Mouse (Mus musculus) urinary bladder, postnatal 14 days (tissue): ENCODE results near the gene Rimbp2.

Experiments
- DNase-seq: peaks from one replicate; pipeline ENCODE4 v3.0.0; 2021; ENCODE audit warnings: low spot score

Rimbp2 gene

DNA sequence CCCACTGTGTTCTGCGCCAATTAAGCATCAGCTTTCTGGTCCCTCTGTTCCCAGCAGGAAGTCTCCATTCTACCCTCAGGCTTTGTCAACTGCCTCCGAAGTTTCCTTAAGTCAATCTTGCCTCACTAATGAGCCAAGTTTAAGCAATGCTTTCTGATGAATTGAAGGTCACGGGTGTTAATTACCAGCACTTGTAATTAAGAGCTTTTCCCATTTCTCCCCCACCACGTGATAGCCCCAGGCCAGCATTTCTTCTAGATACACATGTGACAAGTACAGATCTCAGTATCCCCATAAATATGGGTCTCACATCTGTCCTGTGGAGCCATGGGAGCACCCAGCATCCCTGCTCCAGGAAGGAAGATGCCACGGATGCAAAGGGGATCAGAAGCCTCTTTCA, 20.5 kb downstream of the Rimbp2 start:
- no peak for DNase-seq

DNA sequence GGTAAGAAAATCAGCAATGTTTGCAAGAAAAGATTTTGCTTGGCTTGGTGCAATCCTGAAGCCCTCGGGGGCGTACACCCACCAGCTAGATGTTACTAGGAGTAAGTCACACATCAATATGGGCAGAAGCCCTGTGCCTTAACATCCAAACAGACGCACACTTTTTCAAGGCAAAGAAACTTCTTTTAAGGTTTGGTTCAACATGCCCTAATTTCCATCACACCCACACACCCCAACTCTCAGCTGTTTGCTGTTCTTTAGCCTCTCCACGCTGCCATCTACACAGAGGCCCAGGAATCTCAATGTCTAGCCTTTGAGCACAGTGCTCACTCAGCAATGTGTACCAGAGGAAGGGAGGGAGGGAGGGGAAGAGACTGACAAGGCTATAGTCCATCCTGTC, 28.2 kb downstream of the Rimbp2 start:
- DNase-seq = no peak

- DNase-seq = no peak
These were observed 33.2 kb downstream of the Rimbp2 start for GRCm38 (mm10) chr5:128920112-128920511.

DNA sequence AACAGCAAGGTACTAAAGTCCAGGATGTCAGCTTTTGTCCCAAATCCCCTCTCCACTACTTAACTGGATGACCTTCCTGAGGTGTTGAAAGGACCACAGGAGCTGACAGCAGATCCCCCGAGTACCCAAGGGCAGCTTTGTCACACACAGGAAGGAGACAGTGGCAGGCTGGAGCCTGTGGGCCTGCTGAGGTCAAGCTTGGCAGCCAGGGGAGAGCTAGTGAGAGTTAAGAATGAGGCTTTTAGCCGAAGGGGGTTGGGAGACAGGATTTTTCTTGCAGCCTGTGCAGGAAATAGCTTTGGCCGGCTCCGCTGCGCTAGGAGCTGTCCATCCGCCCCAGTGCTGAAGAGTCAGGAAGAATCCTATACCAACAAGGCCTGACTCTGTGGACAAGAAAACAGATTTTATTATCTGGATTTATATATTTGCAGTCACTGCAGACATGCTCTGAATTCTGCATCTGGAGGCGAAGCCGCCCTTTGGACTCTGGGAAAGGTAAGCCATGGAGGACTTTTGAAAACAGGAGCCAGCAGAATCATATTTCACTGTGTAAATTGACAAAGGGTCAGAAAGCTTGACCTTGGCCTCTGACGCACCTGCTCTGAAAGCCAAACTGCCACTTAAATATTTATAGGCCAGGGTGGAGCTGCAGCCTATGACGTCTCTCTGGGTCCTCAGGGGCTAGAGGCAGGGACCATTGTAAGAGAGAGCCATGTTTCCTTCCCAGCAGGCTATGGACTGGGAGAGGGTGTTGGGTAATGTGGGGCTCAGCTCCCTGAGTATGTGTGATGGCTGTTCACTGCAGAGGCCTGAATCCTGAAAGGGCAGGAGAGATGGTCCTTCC, 35.9 kb downstream of the Rimbp2 start:
- DNase-seq = peak; percentile 71

DNA sequence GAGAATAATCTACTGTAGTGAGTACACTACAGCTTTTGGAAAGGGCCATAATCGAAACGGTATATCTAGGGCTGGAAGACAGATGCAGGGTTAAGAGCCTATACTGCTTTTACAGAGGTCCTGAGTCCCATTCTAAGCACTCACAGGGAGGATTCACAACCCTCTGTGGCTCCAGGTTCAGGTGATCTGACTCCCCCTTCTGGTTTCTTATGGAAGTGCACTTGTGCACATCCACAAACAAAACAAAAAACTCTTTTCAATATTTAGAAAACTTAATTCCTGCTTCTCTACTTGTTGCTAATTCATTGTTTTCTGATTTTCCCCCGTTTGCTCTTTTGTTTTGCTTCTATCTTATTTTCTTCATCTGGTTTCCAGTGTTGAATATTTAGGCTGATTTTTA, 39.5 kb downstream of the Rimbp2 start:
- no peak for DNase-seq

GRCm38 (mm10) chr5:128912374-128912773, 40.9 kb downstream of the Rimbp2 start:
- DNase-seq = no peak

GRCm38 (mm10) chr5:128911593-128911992, 41.7 kb downstream of the Rimbp2 start:
- no peak for DNase-seq

GRCm38 (mm10) chr5:128904113-128904512, 49.2 kb downstream of the Rimbp2 start:
- DNase-seq = no peak

DNA sequence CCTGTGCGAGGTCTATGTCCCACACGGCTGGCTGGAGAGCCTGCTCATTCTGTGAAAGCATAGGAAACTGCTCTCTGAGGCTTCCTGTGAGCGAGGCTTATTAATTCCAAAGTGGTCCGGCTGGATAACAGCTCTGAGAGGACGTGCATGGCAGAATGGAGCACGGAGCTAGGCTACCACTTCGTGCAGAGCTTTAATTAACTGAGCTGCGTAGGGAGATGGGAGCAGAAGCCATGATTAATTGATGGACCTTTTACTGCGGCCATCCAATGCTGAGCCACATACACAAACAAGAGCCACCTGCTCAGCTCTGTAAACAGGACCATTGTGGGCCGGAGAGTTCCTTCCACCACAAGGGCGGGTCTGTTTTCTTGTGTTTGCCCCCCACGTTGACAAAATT, 50.2 kb downstream of the Rimbp2 start:
- DNase-seq = no peak

GRCm38 (mm10) chr5:128899971-128900370, 53.3 kb downstream of the Rimbp2 start:
- no peak for DNase-seq

- DNase-seq = no peak
These were observed 58.4 kb downstream of the Rimbp2 start for GRCm38 (mm10) chr5:128894921-128895320.

- no peak for DNase-seq
These were observed 65.7 kb downstream of the Rimbp2 start for GRCm38 (mm10) chr5:128887546-128887945.

DNA sequence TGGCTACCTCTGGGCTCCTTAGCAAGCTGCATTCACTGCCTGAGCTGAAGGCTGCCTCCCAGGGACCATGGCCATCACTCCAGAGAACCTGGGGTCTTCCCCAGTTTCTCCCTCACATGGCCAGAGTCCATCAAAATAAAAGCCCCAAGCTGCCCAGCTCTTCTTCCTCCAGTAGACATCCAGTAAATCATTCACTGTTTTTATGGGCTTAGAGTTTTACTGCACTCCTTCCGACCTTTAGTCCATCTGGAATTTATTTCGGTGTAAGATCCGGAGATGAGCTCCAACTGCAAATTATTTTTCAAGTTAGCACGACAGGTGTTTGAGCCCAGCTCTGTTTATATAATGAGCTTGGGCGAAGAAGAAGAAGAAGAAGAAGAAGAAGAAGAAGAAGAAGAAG, 69.0 kb downstream of the Rimbp2 start:
- DNase-seq = no peak

DNA sequence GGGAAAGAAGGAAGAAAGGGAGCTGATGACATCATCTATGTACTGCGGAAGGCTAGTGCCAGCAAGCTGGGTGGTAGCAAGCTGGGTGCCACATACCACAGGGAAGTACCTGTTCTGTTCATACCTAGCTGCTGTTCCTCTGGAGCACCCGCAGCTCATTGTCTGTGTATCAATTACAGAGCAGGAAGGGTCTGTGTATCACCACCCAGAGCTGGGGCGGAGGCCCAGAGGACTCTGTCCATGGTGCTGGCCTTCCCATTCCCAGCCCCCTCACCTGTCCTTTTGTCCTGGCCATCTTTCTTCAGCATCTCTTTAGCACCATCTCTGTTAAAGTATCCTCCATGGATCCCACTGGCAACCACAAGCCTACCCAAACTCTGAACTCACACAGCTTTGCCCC, 74.2 kb downstream of the Rimbp2 start:
- no peak for DNase-seq

DNA sequence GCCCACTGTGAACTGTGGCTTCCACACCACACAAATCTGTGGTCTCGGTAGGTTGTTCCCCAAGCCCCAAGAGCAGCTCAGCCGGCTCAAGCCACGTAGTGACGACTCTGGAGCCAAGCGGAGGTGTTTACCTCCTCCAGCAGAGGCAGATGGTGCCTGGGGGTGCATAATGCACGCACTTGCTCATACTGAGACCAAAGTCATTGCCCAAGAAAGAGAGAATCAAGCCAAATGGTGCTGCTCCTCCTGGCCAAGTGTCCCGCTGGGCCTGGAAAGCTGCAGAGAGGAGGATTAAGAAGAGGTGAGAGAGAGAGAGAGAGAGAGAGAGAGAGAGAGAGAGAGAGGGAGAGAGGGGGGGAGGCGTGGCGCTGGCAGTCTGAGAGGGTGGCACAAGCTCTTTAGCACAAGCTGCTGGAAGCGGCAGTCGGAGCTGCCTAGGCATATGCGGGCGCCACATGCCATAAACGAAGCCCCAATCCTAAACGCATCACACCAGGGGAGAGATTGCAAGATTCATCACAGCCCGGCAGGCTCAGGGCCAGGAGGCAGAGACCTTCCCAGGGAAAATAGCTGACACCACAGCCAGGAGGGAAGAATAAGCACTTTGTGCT, 75.8 kb downstream of the Rimbp2 start:
- no peak for DNase-seq

DNA sequence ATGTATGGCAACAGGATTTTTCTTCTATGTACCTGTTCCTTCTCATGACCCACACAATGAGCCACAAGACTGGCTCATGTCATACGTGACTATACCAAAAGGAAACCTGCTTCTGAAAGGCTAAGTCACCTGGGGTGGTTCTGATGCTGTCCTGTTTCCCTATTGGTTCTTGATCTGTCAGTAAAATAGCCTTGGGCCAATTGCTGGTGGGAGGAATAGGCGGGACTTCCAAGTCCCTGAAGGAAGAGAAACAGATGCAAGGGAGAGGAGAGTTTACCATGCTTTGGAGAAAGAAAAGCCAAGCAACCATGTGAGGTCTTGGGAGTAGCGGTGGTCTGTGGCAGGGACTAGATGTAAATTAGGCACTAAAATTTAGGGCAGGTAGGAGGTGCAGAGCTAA, 81.6 kb downstream of the Rimbp2 start:
- DNase-seq = no peak

DNA sequence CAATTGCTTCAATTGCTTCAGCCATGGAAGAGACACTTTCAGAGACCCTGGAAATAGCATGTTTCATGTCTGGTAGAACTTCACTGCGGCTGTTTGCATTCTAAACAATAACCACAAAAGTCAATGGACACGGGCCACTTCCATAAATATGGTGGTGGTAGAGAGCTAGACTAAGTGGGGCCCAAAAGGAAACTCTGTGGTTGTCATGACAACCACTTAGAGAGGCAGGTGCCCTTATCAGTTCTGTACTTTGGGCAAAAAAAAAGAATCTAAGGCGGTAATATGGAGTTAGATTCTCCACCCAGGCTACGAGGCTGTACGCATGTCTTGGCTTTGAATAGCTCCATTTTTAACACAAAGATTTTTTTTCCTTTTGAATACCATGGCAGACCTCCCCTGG, 86.5 kb downstream of the Rimbp2 start:
- DNase-seq = no peak

DNA sequence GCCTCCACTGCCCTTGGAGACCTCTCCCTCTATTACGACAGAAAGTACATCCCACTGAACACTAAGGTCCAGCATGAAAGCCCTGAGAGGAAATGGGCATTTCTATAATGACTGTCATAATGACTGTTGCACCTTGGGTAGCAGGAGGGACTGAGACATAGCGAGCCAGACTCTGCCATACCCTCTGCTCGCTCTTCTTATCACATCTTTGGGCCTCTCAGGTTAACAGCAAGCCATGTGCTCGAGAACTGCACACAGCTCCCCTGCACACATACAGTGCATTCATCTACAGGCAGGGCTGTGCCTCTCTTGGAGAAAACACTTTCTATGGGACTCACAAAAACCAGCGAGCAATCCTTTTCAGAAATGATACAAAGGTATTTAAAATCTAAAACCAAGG, 87.0 kb downstream of the Rimbp2 start:
- DNase-seq = no peak

DNA sequence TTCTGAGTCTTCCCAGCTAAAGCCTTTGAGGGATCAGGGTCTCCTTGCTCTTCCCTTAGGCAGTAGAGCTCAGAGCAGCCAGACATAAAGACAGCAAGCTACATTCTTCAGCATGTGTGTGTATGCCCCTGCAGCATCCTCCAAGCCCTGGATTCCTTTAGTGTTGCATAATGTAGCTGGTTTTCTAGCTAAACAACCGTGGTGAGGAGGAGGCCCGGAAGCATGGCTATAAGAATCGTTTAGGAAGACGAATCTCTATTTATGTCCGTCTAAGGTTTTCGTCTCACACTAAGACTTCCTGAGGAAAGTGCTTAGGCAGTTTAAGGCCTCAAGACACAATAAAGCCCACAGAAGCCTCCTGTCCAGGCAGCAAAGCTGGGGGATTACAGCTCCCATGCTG, 89.8 kb downstream of the Rimbp2 start:
- DNase-seq = no peak

GRCm38 (mm10) chr5:128860907-128861306, 92.4 kb downstream of the Rimbp2 start:
- no peak for DNase-seq

- DNase-seq = no peak
These were observed 100.5 kb downstream of the Rimbp2 start for GRCm38 (mm10) chr5:128852791-128853190.

DNA sequence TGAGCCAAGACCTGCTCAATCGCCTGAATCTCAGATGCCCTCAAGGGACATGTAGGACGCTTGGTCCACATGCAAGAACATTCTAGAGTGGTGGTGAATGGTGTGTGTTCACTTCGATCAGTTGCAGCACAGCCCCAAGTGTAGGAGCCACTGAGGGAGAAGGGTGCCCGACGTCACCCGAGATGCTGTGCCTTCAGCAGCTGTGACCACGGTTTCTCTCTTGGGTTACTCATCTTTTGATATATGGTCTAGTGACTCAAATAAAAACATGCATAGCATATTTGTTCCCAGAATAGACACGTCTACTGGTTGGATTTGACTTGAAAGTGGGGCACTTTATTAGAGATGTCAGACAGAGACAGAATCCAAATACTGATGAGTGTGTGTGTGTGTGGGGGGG, 105.5 kb downstream of the Rimbp2 start:
- no peak for DNase-seq

- no peak for DNase-seq
These were observed 106.7 kb downstream of the Rimbp2 start for GRCm38 (mm10) chr5:128846433-128847040.
